Mouse (Mus musculus) mature B cell (primary cell): ENCODE measurements around the gene Olfr1380.
"Not testable (repeated sequence)": the region's sequence is repeated elsewhere in the genome, so short reads cannot be mapped to it uniquely, and the experiment has no call there.

Experiments
- in situ Hi-C: fragments of 300-500 bp; cut with MboI; formaldehyde crosslinking; loops from 2 replicates; pipeline ENCODE4 v1.14.3; 2019

Olfr1380 gene

DNA sequence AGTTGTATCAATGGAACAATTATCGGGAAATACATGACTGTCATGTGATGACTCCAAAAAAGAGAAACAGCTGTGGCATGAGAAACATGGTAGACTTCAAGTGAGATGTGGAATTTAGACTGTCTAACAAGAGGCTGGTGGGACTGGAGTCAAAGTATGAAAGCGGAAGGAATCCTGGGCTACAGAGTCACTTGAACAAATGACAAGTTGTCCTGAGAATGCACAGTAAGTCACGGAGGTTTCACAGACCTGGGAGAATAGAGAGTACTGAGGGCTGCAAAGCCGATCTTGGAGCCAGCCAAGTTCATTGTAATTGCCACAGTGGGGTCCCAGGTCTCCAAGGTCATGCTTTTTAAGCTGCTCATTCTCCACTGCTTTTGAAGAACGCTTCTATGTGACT is at the start of gene Olfr1380:
Gene Olfr1380 (plus strand): TSS at position 301 of the 400 bp plus-strand sequence.
- in situ Hi-C loops: not testable (repeated sequence)

DNA sequence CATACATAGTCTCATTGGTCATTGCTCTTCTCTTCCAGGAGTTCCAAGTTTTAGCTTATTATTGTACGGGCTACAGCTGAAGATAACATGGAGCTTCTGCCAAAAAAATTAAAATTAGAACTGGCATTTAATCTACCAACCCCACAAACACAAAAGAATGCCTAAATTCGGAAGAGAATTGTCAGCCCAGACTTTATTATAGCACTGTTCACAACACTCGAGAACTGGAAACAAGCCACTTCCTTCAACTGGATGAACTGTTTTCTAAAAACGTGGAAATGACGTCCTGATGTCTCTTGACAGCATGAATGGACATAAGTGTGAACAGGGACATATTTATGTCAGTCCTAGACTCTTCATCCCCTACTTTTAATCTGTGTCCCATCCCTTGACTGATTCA is 38.6 kb upstream of the Olfr1380 start:
- in situ Hi-C loops: no loop called here

DNA sequence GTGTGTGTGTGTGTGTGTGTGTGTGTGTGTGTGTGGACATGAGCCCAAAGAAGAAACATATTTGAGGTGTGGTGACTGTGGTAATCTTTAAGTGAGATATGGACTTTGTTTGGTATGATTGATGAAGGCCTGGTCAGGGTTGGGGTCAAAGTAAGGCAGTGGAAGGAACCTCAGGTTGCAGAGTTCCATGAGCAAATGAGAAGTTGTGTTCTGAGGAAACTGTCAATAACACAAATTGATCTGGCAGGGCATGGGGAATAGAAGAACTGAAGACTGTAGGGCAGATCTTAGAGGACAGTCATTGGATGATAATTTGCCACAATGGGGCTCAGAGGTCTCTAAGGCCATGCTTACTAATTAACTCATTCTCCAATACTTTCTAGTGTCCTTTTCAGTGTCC is 37.3 kb upstream of the Olfr1380 start, which contains the start of gene Olfr1383:
Gene Olfr1383 (plus strand): TSS at position 301 of the 400 bp plus-strand sequence.
- in situ Hi-C loops: no loop called here

DNA sequence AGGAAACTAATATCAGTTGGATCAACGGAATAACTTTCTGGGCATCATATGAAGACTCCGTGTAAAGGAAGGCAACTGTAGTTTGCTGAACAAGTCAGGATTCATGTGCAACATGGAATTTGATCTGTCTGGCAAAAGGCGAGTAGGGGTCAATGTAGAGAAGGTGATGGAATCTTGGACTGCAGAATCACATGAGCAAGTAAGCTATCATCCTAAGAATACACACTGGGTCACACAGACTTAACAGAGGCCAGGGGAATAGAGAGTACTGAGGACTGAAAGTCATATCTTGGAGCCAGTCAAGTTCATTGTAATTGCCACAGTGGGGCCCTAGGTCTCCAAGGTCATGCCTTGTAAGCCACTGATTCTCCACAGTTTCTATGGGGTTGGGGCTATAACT is 28.7 kb upstream of the Olfr1380 start, which contains the start of gene Olfr1382:
Gene Olfr1382 (plus strand): TSS at position 301 of the 400 bp plus-strand sequence.
- in situ Hi-C loops: no loop called here

DNA sequence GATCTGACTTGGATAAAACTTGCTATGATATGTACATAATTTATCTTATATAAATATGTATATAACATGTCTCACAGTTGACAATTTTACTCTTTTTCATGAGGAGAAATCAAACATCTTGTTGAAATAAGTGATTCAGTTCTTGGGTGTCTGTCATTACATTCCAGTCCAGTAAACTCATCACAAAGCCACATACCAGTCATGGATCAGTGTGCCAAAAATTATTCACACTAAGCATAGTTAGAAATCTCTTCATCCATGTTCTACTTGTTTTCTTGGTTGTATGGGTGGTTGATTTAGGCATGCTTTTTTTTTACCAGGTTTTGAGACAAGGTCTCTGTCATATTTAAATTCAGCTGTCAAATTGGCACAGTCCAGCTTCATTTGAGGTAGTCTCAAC is 23.9 kb upstream of the Olfr1380 start:
- in situ Hi-C loops: no loop called here

DNA sequence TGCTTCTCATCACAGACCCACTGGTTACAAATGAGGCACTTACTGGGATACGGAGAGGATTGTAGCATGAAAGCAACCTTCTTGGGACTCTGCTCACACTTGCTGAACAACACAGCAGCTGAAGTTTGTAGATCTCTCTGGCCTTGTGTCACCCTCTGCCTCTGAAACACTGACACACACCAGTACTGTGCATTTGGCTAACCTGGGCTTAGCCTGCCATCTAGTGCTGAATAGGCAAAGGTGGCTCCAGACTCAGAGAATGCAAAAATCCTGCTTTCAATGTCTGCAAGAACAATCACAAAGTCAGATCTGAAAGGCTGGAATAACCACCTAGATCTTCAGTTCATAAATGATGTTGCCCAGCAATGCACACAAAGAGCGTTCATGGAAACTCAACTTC is 20.0 kb upstream of the Olfr1380 start:
- in situ Hi-C loops: not testable (repeated sequence)

DNA sequence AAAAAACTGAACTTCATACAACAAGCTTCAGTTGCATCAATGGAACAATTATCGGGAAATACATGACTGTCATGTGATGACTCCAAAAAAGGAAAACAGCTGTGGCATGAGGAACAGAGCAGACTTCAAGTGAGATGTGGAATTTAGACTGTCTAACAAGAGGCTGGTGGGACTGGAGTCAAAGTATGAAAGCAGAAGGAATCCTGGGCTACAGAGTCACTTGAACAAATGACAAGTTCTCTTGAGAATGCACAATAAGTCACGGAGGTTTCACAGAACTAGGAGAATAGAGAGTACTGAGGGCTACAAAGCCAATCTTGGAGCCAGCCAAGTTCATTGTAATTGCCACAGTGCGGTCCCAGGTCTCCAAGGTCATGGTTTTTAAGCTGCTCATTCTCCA is 13.5 kb upstream of the Olfr1380 start, which contains the start of gene Olfr1381:
Gene Olfr1381 (plus strand): TSS at position 301 of the 400 bp plus-strand sequence.
- in situ Hi-C loops: not testable (repeated sequence)

DNA sequence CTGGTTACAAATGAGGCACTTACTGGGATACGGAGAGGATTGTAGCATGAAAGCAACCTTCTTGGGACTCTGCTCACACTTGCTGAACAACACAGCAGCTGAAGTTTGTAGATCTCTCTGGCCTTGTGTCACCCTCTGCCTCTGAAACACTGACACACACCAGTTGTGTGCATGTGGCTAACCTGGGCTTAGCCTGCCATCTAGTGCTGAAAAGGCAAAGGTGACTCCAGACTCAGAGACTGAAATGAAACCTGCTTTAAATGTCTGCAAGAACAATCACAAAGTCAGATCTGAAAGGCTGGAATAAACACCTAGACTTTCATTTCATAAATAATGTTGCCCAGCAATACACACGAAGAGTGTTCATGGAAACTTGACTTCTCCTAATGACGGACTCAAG is 2.6 kb upstream of the Olfr1380 start:
- in situ Hi-C loops: not testable (repeated sequence)

DNA sequence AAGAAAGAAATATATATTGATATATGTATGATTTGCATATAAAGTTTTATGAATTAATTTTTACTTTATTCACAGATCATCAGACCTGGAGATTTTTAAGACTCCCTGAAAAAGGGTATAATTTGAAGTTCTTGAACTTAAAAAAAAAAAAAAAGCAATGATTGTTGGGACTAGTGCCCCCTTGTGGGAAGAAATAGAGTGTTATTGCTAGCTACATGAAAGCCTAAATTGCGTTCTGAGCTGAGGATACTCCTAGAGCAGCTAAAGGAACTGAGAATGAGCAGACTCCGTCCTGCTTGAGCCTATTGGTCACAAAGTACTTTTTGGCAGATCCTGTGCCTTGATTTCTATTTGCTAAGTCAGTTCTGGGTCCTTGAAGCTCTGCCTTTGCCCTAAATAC is 18.4 kb downstream of the Olfr1380 start:
- in situ Hi-C loops: not testable (repeated sequence)

DNA sequence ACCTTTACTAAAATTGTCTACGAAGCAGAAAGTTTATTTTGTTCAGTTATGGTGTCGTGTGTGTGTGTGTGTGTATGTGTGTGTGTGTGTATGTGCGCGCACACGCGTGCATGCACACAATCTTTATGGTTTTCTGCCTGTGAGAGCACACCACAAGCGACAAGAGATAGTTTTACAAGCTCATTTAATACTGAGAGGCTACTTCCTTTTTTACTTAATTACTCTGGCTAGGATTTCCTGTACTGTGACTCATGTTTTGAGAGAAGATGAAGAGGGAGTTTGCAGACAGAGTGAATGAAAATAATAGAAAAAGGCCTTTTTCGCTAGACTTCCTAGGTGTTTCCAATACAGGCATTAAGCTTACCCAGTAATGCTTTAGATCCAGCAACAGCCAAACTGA is 23.8 kb downstream of the Olfr1380 start:
- in situ Hi-C loops: not testable (repeated sequence)

DNA sequence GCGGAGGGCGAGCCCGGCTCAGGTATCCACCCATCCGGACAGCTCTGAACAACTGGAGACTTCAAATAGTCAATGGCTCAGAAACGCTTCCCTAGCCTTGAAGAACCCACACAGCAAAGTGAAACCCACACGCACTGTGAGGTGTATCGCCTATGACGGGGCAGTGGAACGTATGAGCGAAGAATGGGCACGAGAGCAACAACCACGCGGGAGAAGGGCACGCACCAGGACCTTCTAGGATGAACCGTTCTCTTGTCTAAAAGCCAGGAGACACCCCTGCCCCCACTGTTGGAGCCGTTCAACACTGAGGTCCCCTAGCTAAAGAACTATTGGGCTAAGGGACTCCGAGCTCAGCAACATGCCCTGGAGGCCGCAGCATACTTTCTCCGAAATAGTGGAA is 33.5 kb downstream of the Olfr1380 start:
- in situ Hi-C loops: no loop called here

DNA sequence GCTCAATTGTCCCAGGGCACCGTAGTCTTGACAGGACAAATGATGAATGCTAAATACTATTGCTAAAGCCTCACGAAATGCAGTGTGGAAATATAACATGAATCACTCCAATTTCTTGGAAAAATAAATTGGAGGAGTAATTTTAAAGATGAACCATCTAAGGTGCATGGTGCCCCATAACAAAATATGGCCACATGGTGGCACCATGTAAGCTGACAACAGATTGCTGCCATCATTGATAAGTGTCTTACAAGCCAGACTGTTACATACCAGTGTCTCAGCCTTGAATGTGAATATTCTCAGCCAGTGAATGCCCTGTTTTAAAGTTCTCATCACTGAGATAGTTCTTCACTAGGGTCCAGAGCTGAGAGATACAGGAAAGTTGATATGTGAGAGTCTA is 40.5 kb downstream of the Olfr1380 start:
- in situ Hi-C loops: not testable (repeated sequence)

DNA sequence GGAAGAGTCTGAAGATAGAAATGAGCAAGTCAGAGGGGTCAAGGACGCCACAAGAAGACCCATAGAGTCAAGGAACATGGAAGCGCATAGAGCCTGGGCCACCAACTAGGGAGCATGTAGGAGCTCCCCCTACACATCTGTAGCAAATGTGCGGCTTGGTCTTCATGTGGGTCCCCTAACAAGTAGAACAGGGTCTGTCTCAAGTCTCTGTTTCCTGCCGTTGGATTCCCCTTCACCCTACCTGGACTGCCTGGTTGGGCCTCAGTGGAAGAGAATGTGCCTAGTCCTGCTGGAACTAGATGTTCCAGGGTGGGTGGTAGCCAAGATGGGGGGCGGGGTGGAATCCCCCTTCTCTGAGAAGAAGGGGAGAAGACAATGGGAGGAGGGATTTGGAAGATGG is 51.6 kb downstream of the Olfr1380 start:
- in situ Hi-C loops: not testable (repeated sequence)

DNA sequence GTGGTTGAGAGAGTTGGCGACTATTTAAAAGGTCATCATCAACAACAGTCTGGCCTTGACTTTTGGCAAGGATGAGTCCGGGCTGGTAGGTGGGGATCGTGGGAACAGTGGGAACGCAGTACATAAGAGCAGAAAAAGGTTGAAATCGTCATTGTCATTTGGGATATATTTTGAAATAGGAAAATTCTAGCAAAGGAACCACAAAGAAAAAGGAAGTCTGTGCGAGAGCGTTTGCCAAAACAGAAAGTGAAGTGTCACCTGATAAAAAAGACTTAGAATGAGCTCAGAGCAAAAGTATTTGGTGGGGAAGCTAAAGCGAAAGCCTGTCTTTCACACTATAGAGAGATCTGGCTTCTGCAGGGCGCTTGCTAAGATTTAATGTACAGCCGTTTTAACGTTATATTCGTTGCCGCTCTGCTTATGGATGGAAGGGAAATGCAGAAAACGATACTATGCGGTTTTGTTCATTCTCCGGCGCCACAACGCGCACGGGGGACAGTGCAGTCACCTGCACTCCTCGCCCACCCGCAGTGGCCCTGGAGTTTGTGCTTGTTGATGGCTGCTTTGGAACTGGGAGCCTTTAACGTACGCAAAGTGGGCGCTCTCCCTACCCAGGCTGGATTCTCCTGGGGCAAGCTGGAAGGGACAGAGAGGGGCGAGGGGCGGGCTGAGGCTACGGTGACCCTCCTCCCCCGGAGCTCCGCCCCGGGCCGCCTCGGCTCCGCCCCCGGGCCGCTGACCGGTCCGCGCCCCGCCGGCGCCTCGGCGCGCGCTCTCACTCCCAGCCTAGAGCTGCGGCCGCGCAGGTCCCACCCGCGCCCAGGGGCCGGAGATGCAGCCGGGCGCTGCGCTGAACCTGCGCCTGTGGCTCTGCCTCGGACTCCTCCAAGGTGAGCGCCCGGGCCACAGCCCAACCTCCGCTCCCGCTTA is 52.5 kb downstream of the Olfr1380 start, which contains the start of gene Flt4:
Gene Flt4 (plus strand): TSS at position 326 of the 930 bp plus-strand sequence.
- in situ Hi-C loops: not testable (repeated sequence)

DNA sequence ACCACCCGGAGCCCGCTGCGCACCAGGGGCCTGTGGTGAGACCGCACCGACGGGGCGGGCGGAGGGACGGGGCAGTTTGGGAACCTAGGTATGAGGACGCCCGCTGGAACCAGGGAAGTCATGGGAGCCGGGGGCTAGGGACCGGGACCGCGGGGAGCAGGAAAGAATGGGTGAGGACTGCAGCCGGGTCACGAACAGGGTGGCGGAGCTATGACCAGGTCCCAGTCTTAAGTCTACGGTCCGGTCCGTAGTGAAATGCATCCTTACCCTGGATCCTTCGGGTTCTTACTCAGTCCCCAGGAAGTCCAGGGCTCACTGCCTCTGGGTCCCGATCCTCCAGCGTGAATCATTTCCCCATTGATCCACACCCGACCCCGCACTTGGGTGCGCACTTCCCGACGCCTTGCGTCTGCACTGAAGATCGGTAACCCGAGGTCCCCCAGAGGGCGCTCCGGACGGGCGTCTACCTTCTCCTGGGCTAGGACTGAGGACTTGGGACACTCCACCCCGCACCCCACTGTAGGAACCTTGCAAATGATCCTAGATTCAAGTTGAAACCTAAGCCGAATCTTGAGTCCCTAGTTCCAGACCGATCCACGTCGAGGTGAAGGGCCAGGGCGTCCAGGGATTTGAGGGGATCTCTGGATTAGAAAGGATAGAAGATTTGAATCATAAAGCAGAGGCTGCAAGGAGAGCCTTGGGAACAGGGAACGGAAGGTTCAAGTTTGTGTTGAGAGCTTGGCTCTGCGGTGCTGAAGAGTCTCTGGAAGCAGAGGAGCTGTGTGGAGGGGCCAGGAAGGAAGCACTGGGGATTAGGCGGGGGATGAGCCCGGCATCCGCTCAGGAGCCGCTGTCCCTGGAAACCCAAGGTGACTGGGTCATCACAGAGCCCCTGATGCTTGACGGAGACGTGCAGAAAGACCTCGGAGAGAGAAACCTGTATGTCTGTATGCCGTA is 53.5 kb downstream of the Olfr1380 start:
- in situ Hi-C loops: not testable (repeated sequence)

DNA sequence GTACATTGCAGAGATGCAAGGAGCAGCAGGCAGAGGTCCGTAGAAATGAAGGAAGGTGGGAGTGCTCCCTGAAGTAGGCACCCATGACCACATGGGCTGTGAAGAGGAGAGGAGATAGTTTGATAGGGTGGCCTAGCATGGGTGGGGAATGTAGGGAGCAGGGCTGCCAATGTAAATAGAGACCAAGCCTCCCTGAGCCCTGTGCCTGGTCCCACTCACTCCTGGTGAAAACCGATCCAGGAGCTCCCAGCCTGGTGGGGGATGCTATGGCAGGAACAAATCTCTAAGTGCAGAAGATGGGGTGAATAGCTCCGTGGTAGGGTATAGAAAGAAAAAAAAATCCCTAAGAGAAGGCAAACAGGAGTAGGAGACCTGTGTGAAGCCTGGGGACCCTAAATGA is 54.7 kb downstream of the Olfr1380 start:
- in situ Hi-C loops: not testable (repeated sequence)

DNA sequence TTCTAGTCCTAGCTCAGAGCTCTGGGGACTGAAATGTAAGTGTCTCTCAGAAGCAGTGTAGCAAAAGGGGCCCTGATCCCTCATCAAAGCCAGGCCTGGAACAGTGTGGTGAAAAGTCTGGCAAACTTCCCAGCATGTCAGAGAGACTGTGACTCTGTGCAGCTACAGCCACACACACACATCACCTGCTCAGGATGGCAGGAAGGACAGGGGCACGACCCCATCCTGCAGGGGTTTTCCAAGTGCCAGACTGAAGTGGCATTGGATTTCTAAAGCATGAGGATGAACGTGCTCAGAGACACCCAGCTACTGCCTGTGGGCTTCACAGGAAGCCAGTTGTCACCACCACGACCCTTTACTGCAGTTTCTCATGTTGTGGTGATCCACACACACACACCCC is 55.5 kb downstream of the Olfr1380 start:
- in situ Hi-C loops: no loop called here

DNA sequence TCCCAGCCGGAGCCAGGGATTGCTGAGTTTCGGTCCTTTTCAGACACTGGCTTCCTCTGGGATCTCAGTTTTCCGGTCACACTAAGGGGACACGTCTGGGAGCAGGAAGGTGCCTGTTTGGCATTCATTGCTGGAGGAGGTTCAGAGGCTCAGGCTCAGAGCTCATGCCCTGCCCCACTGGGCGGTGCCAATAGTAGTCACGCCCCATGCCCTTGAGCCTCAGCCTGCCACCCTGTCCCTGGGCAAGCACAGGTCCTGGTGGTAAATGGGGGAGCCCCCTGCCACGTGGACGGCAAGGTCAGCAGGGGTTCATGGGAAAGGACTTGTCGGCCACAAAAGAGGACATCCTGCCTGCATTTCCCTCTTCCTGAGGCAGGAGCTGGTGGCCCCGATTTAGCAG is 56.7 kb downstream of the Olfr1380 start:
- in situ Hi-C loops: no loop called here
